Mouse (Mus musculus) embryonic fibroblast, embryonic 13.5 days (primary cell): ENCODE measurements around the gene Tfe3.

Experiments used
- CTCF ChIP-seq: IDR thresholded peaks from 2 replicates; pipeline ENCODE4 v1.5.1; 2011; ENCODE audit warnings: mild to moderate bottlenecking, control low read depth, low read length, moderate library complexity, borderline replicate concordance; ENCODE audit not compliant: insufficient read depth
- POLR2A ChIP-seq: IDR thresholded peaks from 2 replicates; pipeline ENCODE4 v1.6.1; 2011; ENCODE audit warnings: low read depth, mild to moderate bottlenecking, control low read depth, low read length, moderate library complexity

DNA sequence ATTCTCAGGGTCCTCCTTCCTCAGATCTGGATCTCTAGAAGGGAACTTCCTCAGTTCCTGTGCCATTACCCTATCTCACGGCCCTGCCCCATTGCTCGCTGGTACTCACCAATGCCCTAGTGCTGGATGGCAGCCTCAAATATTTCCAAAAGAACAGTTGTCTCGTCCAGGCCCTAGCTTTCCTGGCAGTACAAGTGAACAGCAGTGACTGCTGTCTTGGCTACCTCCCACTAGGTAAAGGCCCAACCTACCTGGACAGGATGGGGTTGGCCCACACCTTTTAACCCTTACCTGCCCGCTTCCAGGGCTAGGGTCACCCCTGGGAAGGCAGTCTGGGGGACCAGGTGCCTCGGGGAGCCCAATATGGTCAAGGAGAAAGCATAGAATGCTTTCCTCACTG lies 21.3 kb upstream of the Tfe3 start:
- TF ChIP-seq CTCF (no peak), POLR2A (no peak)
